Comparison of ENCODE assay signal across 11 mouse cellular contexts in the genomic region with DNA sequence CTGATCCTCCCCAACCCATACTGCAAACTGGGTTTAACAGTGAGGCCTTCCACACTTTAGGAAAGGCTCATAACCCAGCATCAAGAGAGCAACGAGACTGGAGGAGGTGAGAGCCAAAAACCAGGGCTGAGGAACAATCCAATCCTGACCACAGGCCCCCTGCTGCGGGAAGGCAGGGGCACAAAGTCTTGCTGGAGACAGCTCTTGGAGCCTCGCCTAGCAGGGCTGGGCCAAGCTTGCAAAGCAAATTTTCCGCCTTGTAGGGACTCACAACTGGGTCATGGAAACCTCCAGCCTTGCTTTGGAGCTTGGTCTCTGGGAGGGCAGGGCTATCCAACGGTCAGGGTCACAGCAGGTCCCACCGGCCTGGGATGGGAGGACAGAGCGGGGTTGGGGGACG. TPM values are rescaled to one million over a fixed set of nuclear protein-coding genes. Genes with fewer than 3 reads are reported as not detected.
DNase-seq lines count a peak whose midpoint lies in the region; ATAC-seq lines count a peak whose summit lies in the region.
"Had no signal": no experiment of that assay in that cellular context is flagged by ENCODE, and none has a peak within 500 bp of the region (broad histone marks: within the 10 kb centered on the region; RNA-seq: fewer than 3 reads in every experiment).

No protein-coding gene starts in this region.

- H3K27me3 ChIP-seq in kidney, embryonic 16.5 days (ENCODE audit: insufficient read depth, low read length), result no peaks in the 10 kb centered on the region
- H3K27me3 ChIP-seq in embryonic facial prominence, embryonic 12.5 days, result no peaks in the 10 kb centered on the region
- H3K27me3 ChIP-seq in heart, embryonic 12.5 days (replicated peaks), result no peaks in the 10 kb centered on the region

- 79% methylated on average over 8 of the region's 8 CpGs for WGBS in kidney, embryonic 16.5 days
- WGBS in embryonic facial prominence, embryonic 12.5 days, result 69% methylated on average over 8 of the region's 8 CpGs
- WGBS in heart, embryonic 12.5 days, result 75% methylated on average over 8 of the region's 8 CpGs

- H3K4me3 ChIP-seq in kidney, embryonic 16.5 days (ENCODE audit: low read length), result no peak overlapping the region
- H3K4me3 ChIP-seq in embryonic facial prominence, embryonic 12.5 days, result no peak overlapping the region
- H3K4me3 ChIP-seq in heart, embryonic 12.5 days, result no peak overlapping the region

- H3K4me1 ChIP-seq in kidney, embryonic 16.5 days (ENCODE audit: insufficient read depth, low read length), result peaks cover 21% of the 10 kb centered on the region
- H3K4me1 ChIP-seq in embryonic facial prominence, embryonic 12.5 days, result peaks cover 50% of the 10 kb centered on the region
- peaks cover 42% of the 10 kb centered on the region for H3K4me1 ChIP-seq in heart, embryonic 12.5 days (replicated peaks)

- no peak for ATAC-seq in kidney, embryonic 16.5 days (ENCODE audit: low FRiP score, low TSS enrichment)
- ATAC-seq in embryonic facial prominence, embryonic 12.5 days (ENCODE audit: insufficient number of reproducible peaks, insufficient read depth, low FRiP score, low TSS enrichment), result no peak
- no peak for ATAC-seq in heart, embryonic 12.5 days (ENCODE audit: insufficient number of reproducible peaks, low FRiP score)
- ATAC-seq: intestine, postnatal 0 days had no signal

- intact Hi-C loops in heart, postnatal 10 days (cut with DNase I), result no loop called here

- H3K9ac ChIP-seq in kidney, embryonic 16.5 days (replicated peaks; ENCODE audit: low read length), result no peak overlapping the region
- no peak overlapping the region for H3K9ac ChIP-seq in embryonic facial prominence, embryonic 12.5 days
- no peak overlapping the region for H3K9ac ChIP-seq in heart, embryonic 12.5 days

- H3K36me3 ChIP-seq in kidney, embryonic 16.5 days (ENCODE audit: insufficient read depth, low read length), result no peaks in the 10 kb centered on the region
- H3K36me3 ChIP-seq in embryonic facial prominence, embryonic 12.5 days, result 0 out of 2 replicates have a peak, but pooled peaks cover 5% of the 10 kb centered on the region
- 0 out of 2 replicates have a peak, but pooled peaks cover 3% of the 10 kb centered on the region for H3K36me3 ChIP-seq in heart, embryonic 12.5 days

- no peak overlapping the region for H3K27ac ChIP-seq in kidney, embryonic 16.5 days (ENCODE audit: low read length)
- peak overlapping the region; percentile 64 for H3K27ac ChIP-seq in embryonic facial prominence, embryonic 12.5 days
- no peak overlapping the region for H3K27ac ChIP-seq in heart, embryonic 12.5 days (ENCODE audit: poor library complexity, severe bottlenecking)
- H3K27ac ChIP-seq: macrophage had no signal

- no peaks in the 10 kb centered on the region for H3K9me3 ChIP-seq in kidney, embryonic 16.5 days (ENCODE audit: low read length)
- H3K9me3 ChIP-seq in embryonic facial prominence, embryonic 12.5 days, result no peaks in the 10 kb centered on the region
- no peaks in the 10 kb centered on the region for H3K9me3 ChIP-seq in heart, embryonic 12.5 days (replicated peaks)

- peak; percentile 59 for DNase-seq in kidney, adult 18-20 months
- DNase-seq in R1 (ENCODE audit: low read depth, low spot score), result peak; percentile 51
- DNase-seq in layer of hippocampus, adult 9-11 months, result peak; percentile 33
- no peak for DNase-seq in thymus, postnatal 25 days
- DNase-seq in heart, postnatal 10 days, result no peak

- no peak overlapping the region for H3K4me2 ChIP-seq in kidney, embryonic 16.5 days (replicated peaks; ENCODE audit: low read depth, low read length)
- H3K4me2 ChIP-seq in embryonic facial prominence, embryonic 12.5 days (replicated peaks), result no peak overlapping the region
- H3K4me2 ChIP-seq in heart, embryonic 12.5 days, result no peak overlapping the region

RNA-seq across cellular contexts. Expression of a gene that starts 36.1 kb away (rescaled TPM):
- polyA plus RNA-seq in kidney, embryonic 16.5 days (2015; fragmentation: Nextera tagmentation; extraction: Ambion mirVana), result 7.7 and 8.0 TPM in 2 replicates
- 106 and 121 TPM in 2 replicates for polyA plus RNA-seq in embryonic facial prominence, embryonic 12.5 days (2016; fragmentation: Nextera tagmentation; extraction: Ambion mirVana)
- total RNA-seq in heart, postnatal 10 days (2021), result 1 to 10 TPM; 3.1 to 4.9 TPM
- polyA plus RNA-seq in heart, embryonic 12.5 days (2016; fragmentation: Nextera tagmentation; extraction: Ambion mirVana), result 58.8 and 63.9 TPM in 2 replicates
- total RNA-seq: CH12.LX had no signal
- polyA plus RNA-seq: macrophage had no signal

RNA-seq across cellular contexts. Expression of a gene that starts 40.7 kb away (rescaled TPM):
- polyA plus RNA-seq in kidney, embryonic 16.5 days (2015; fragmentation: Nextera tagmentation; extraction: Ambion mirVana), result 39.0 and 42.7 TPM in 2 replicates
- polyA plus RNA-seq in embryonic facial prominence, embryonic 12.5 days (2016; fragmentation: Nextera tagmentation; extraction: Ambion mirVana), result 40.0 and 41.8 TPM in 2 replicates
- total RNA-seq in heart, postnatal 10 days (2021), result 10 to 100 TPM; 12.0 to 13.5 TPM
- 24.2 and 25.5 TPM in 2 replicates for polyA plus RNA-seq in heart, embryonic 12.5 days (2016; fragmentation: Nextera tagmentation; extraction: Ambion mirVana)

RNA-seq across cellular contexts. Expression of a gene that starts 58.8 kb away (rescaled TPM):
- 19.1 and 25.2 TPM in 2 replicates for polyA plus RNA-seq in kidney, embryonic 16.5 days (2015; fragmentation: Nextera tagmentation; extraction: Ambion mirVana)
- 11.6 and 12.0 TPM in 2 replicates for polyA plus RNA-seq in embryonic facial prominence, embryonic 12.5 days (2016; fragmentation: Nextera tagmentation; extraction: Ambion mirVana)
- total RNA-seq in heart, postnatal 10 days (2021), result 1 to 10 TPM; 1.1 to 2.3 TPM
- polyA plus RNA-seq in heart, embryonic 12.5 days (2016; fragmentation: Nextera tagmentation; extraction: Ambion mirVana), result 2.3 and 4.3 TPM in 2 replicates

Comparison
In these comparisons a context has a peak if more than half of its experiments do, and no peak if none do; other contexts are left out.
1. DNase-seq: peak in kidney, adult 18-20 months (single experiment), R1 (single experiment) and layer of hippocampus, adult 9-11 months (single experiment); none in thymus, postnatal 25 days (single experiment) and heart, postnatal 10 days (0 of 2).